ENCODE assay signal across 17 mouse cellular contexts in the genomic region with DNA sequence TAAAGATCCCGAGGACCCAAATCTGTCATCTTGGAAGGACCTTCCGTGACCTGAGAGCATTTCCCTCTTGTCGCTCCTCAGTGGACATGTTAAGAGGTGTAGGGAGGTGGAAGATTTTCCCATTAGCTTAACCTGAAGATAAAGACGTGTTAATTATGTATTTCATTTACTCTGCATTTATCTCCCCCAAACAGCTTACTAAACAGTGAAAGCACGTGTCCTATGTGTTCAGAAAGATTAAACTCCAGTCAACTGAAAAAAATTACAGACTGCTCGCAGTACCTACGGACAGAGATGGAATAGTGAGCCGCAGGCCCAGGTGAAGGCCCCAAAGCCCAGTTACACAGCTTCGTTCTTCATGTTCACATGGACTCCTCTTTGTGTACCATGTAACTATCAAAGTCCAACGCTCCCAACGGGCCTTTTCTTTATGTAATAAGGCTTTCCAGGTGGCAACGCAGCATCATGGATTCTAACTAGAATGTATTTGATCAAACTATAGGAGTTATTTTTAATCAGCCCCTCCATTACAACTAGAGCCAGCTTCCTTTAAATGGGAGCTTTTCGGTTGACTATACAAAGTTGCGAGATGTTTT.
"Had no signal": no experiment of that assay in that cellular context is flagged by ENCODE, and none has a peak within 500 bp of the region (broad histone marks: within the 10 kb centered on the region; RNA-seq: fewer than 3 reads in every experiment).

No protein-coding gene starts in this region.

- H3K9me3 ChIP-seq: intestine, embryonic 15.5 days; limb, embryonic 15.5 days; megakaryocyte, embryonic 14.5 days; midbrain, embryonic 13.5 days; neural tube, embryonic 15.5 days; stomach, embryonic 15.5 days had no signal

- DNase-seq: kidney, adult 18-20 months; kidney, postnatal 10 days; kidney, postnatal 4 days; lung, adult 2 months; lung, postnatal 10 days; lung, postnatal 4 days; right cerebral cortex, postnatal 14 days; thymus, adult 2 months; thymus, postnatal 25 days had no signal

- H3K27ac ChIP-seq: intestine, embryonic 15.5 days; layer of hippocampus, adult 2 months; limb, embryonic 15.5 days; midbrain, embryonic 13.5 days; neural tube, embryonic 15.5 days; stomach, embryonic 15.5 days had no signal

- H3K4me3 ChIP-seq: intestine, embryonic 15.5 days; layer of hippocampus, adult 2 months; limb, embryonic 15.5 days; megakaryocyte, embryonic 14.5 days; midbrain, embryonic 13.5 days; myocyte; neural tube, embryonic 15.5 days; stomach, embryonic 15.5 days had no signal

- H3K9ac ChIP-seq: intestine, embryonic 15.5 days; limb, embryonic 15.5 days; midbrain, embryonic 13.5 days; neural tube, embryonic 15.5 days; stomach, embryonic 15.5 days had no signal

- H3K4me1 ChIP-seq: intestine, embryonic 15.5 days; limb, embryonic 15.5 days; midbrain, embryonic 13.5 days; neural tube, embryonic 15.5 days; stomach, embryonic 15.5 days had no signal

- H3K27me3 ChIP-seq: intestine, embryonic 15.5 days; limb, embryonic 15.5 days; megakaryocyte, embryonic 14.5 days; midbrain, embryonic 13.5 days; neural tube, embryonic 15.5 days; stomach, embryonic 15.5 days had no signal

- ATAC-seq: intestine, embryonic 15.5 days; midbrain, embryonic 13.5 days had no signal

- H3K4me2 ChIP-seq: intestine, embryonic 15.5 days; limb, embryonic 15.5 days; midbrain, embryonic 13.5 days; neural tube, embryonic 15.5 days; stomach, embryonic 15.5 days had no signal
